Mouse (Mus musculus) heart, embryonic 14.5 days (tissue): ENCODE results near the gene Rcl1. TPM values are rescaled to one million over a fixed set of nuclear protein-coding genes. Genes with fewer than 3 reads are reported as not detected.
A peak's percentile ranks its signal among the peaks of the same experiment; 100 is the strongest.

Experiments
- ATAC-seq: fragments of 200-750 bp; cut with Nextera tagmentation; 2 replicates; pipeline ENCODE4 v1.8.0; 2017; ENCODE audit warnings: low read depth, moderate TSS enrichment; ENCODE audit not compliant: insufficient number of reproducible peaks, insufficient read depth, low FRiP score
- H3K27ac ChIP-seq, 2 experiments: fragments of 200-500 bp in 1 of 2; fragments of 300-500 bp in 1 of 2; sonication (generic) in 1 of 2; replicated peaks in 1 of 2; 2 replicates each; pipeline ENCODE4 v1.5.1; 2012 to 2014; ENCODE audit warnings: low read depth in 2 of 2, low read length in 2 of 2, control low read depth in 1 of 2, mild to moderate bottlenecking in 1 of 2, mixed read lengths in 1 of 2; ENCODE audit not compliant: control insufficient read depth in 1 of 2, insufficient read depth in 1 of 2
- H3K27me3 ChIP-seq: fragments of 300-500 bp; sonication (generic); 2 replicates; pipeline ENCODE4 v1.6.1; 2014; ENCODE audit warnings: mild to moderate bottlenecking, low read length, control low read depth; ENCODE audit not compliant: control insufficient read depth, insufficient read depth
- H3K36me3 ChIP-seq: fragments of 300-500 bp; sonication (generic); 2 replicates; pipeline ENCODE4 v1.6.1; 2014; ENCODE audit warnings: mild to moderate bottlenecking, control low read depth, low read length, mixed read lengths; ENCODE audit not compliant: control insufficient read depth, insufficient read depth
- H3K4me1 ChIP-seq, 2 experiments: fragments of 200-500 bp in 1 of 2; fragments of 300-500 bp in 1 of 2; sonication (generic) in 1 of 2; 2 replicates each; pipeline ENCODE4 v1.6.1; 2012 to 2014; ENCODE audit warnings: low read length in 2 of 2, control low read depth in 1 of 2, mixed read lengths in 1 of 2; ENCODE audit not compliant: control insufficient read depth in 2 of 2, insufficient read depth in 2 of 2
- H3K4me2 ChIP-seq: fragments of 300-500 bp; sonication (generic); 2 replicates; pipeline ENCODE4 v1.6.1; 2014; ENCODE audit warnings: mild to moderate bottlenecking, low read length
- H3K4me3 ChIP-seq, 2 experiments: fragments of 200-500 bp in 1 of 2; fragments of 300-500 bp in 1 of 2; sonication (generic) in 1 of 2; 2 replicates each; pipeline ENCODE4 v1.5.1; 2012 to 2014; ENCODE audit warnings: low read length in 2 of 2, mild to moderate bottlenecking in 2 of 2, control low read depth in 1 of 2, low read depth in 1 of 2, moderate library complexity in 1 of 2; ENCODE audit not compliant: control insufficient read depth in 1 of 2, insufficient read depth in 1 of 2
- H3K9ac ChIP-seq: fragments of 300-500 bp; sonication (generic); 2 replicates; pipeline ENCODE4 v1.6.1; 2014; ENCODE audit warnings: mild to moderate bottlenecking, low read length
- H3K9me3 ChIP-seq: fragments of 300-500 bp; sonication (generic); 2 replicates; pipeline ENCODE4 v1.6.1; 2016; ENCODE audit warnings: low read length, control low read depth; ENCODE audit not compliant: control insufficient read depth
- WGBS: fragments of 180-500 bp; shearing (Covaris S2); extraction: QIAGEN DNeasy Blood & Tissue Kit; methylation state at CpG from one replicate; pipeline ENCODE4 v1.1.7; 2014; 5-methylcytosine and 5-hydroxymethylcytosine counted together
- polyA plus RNA-seq: library from polyadenylated mRNA; unstranded; fragments of >200 nt; fragmentation: Nextera tagmentation; extraction: Ambion mirVana; gene quantifications from 2 replicates; pipeline ENCODE4 v1.2.1, GENCODE M21; 2014

The Rcl1 gene
- polyA plus RNA-seq, 1 experiment from 2014 or later, result 18.7 TPM

- Histone ChIP-seq H3K4me2 (peak overlapping the region; percentile 62), H3K9me3 (no peaks in the 10 kb centered on the region), H3K9ac (peak overlapping the region; percentile 65), H3K4me1 (peaks cover 4 to 15% of the 10 kb centered on the region in 2 experiments; a peak in 3 of 4 replicates), H3K27me3 (no peaks in the 10 kb centered on the region), H3K27ac (peak overlapping the region; percentile 2 to 64; a peak in 3 of 4 replicates), H3K36me3 (no peaks in the 10 kb centered on the region), H3K4me3 (peak overlapping the region in 1 of 2 experiments; percentile 17; a peak in 2 of 4 replicates)
- peak; percentile 72 for ATAC-seq
- WGBS, result 13% methylated on average over 18 of the region's 18 CpGs
Observed at GRCm38 (mm10) chr19:29063577-29064363, 37.4 kb upstream of the Rcl1 start.

- H3K27ac ChIP-seq, result peak overlapping the region; percentile 36 to 64
- 42% methylated on average over 9 of the region's 9 CpGs for WGBS
- H3K4me1 ChIP-seq, result peaks cover 4 to 15% of the 10 kb centered on the region in 2 experiments; a peak in 3 of 4 replicates
- H3K9me3 ChIP-seq, result no peaks in the 10 kb centered on the region
- H3K4me3 ChIP-seq, result peak overlapping the region in 1 of 2 experiments; percentile 17; a peak in 1 of 4 replicates
- H3K36me3 ChIP-seq, result no peaks in the 10 kb centered on the region
- H3K4me2 ChIP-seq, result peak overlapping the region; percentile 62
- peak overlapping the region; percentile 65 for H3K9ac ChIP-seq
- H3K27me3 ChIP-seq, result no peaks in the 10 kb centered on the region
- no peak for ATAC-seq
Observed at GRCm38 (mm10) chr19:29064451-29065102, 36.6 kb upstream of the Rcl1 start.

GRCm38 (mm10) chr19:29066981-29067471, 34.1 kb upstream of the Rcl1 start:
- H3K9me3 ChIP-seq, result no peaks in the 10 kb centered on the region
- ATAC-seq, result peak; percentile 71
- H3K27me3 ChIP-seq, result no peaks in the 10 kb centered on the region
- H3K4me1 ChIP-seq, result peaks cover 4 to 15% of the 10 kb centered on the region in 2 experiments; a peak in 3 of 4 replicates
- peak overlapping the region; percentile 60 to 86 for H3K27ac ChIP-seq
- H3K4me3 ChIP-seq, result peak overlapping the region; percentile 37 to 39
- 4% methylated on average over 11 of the region's 11 CpGs for WGBS
- peak overlapping the region; percentile 67 for H3K4me2 ChIP-seq
- H3K36me3 ChIP-seq, result no peaks in the 10 kb centered on the region
- peak overlapping the region; percentile 70 for H3K9ac ChIP-seq

GRCm38 (mm10) chr19:29069195-29069594, 32.0 kb upstream of the Rcl1 start:
- Histone ChIP-seq H3K9me3 (no peaks in the 10 kb centered on the region), H3K27me3 (no peaks in the 10 kb centered on the region), H3K27ac (no peak overlapping the region), H3K4me3 (no peak overlapping the region), H3K36me3 (no peaks in the 10 kb centered on the region), H3K9ac (no peak overlapping the region), H3K4me2 (no peak overlapping the region), H3K4me1 (peaks cover 4 to 17% of the 10 kb centered on the region in 2 experiments; a peak in 3 of 4 replicates)
- WGBS, result 50% methylated on average over 5 of the region's 5 CpGs
- no peak for ATAC-seq

GRCm38 (mm10) chr19:29074802-29075201, 26.4 kb upstream of the Rcl1 start:
- H3K27me3 ChIP-seq, result no peaks in the 10 kb centered on the region
- H3K36me3 ChIP-seq, result no peaks in the 10 kb centered on the region
- H3K9me3 ChIP-seq, result no peaks in the 10 kb centered on the region
- H3K4me1 ChIP-seq, result peaks cover 6 to 18% of the 10 kb centered on the region in 2 experiments
- peak; percentile 76 for ATAC-seq
- no peak overlapping the region for H3K4me3 ChIP-seq
- peak overlapping the region; percentile 41 for H3K4me2 ChIP-seq
- peak overlapping the region; percentile 86 to 92 for H3K27ac ChIP-seq
- 4% methylated on average over 6 of the region's 6 CpGs for WGBS
- 0 out of 2 replicates have a peak overlapping the region, but pooled peaks have one; percentile 13 for H3K9ac ChIP-seq

- no peaks in the 10 kb centered on the region for H3K9me3 ChIP-seq
- H3K4me2 ChIP-seq, result no peak overlapping the region
- 43% methylated on average over 6 of the region's 6 CpGs for WGBS
- no peak overlapping the region for H3K27ac ChIP-seq
- H3K4me3 ChIP-seq, result no peak overlapping the region
- H3K27me3 ChIP-seq, result no peaks in the 10 kb centered on the region
- no peaks in the 10 kb centered on the region for H3K36me3 ChIP-seq
- no peak overlapping the region for H3K9ac ChIP-seq
- H3K4me1 ChIP-seq, result peaks cover 4 to 5% of the 10 kb centered on the region in 2 experiments; a peak in 3 of 4 replicates
- ATAC-seq, result no peak
Observed at GRCm38 (mm10) chr19:29088628-29089027, 12.5 kb upstream of the Rcl1 start.

GRCm38 (mm10) chr19:29092194-29092593, 9.0 kb upstream of the Rcl1 start:
- H3K4me3 ChIP-seq, result no peak overlapping the region
- H3K9me3 ChIP-seq, result no peaks in the 10 kb centered on the region
- H3K27ac ChIP-seq, result no peak overlapping the region
- no peaks in the 10 kb centered on the region for H3K36me3 ChIP-seq
- no peak overlapping the region for H3K9ac ChIP-seq
- H3K27me3 ChIP-seq, result no peaks in the 10 kb centered on the region
- H3K4me2 ChIP-seq, result no peak overlapping the region
- H3K4me1 ChIP-seq, result peaks cover 4 to 5% of the 10 kb centered on the region in 2 experiments; a peak in 3 of 4 replicates
- ATAC-seq, result no peak
